Mouse (Mus musculus) ES-E14 (cell line): ENCODE data around the gene 4930524J08Rik.

Experiments used
- CHD2 ChIP-seq: IDR thresholded peaks from 2 replicates; pipeline ENCODE4 v1.6.1; 2014; ENCODE audit warnings: mild to moderate bottlenecking, low read depth, low read length, inconsistent platforms
- MAFK ChIP-seq: IDR thresholded peaks from 2 replicates; pipeline ENCODE4 v1.6.1; 2014; ENCODE audit warnings: mild to moderate bottlenecking, low read depth, low read length, inconsistent platforms; ENCODE audit not compliant: insufficient read depth
- ZC3H11A ChIP-seq: IDR thresholded peaks from 2 replicates; pipeline ENCODE4 v1.6.1; 2012; ENCODE audit warnings: low read depth, mild to moderate bottlenecking, inconsistent platforms, low read length, borderline replicate concordance

- TF ChIP-seq ZC3H11A = no peak
- no peak for TF ChIP-seq MAFK
- no peak for TF ChIP-seq CHD2
These were observed at the start of gene 4930524J08Rik, which contains the start of gene Hnrnpd for GRCm38 (mm10) chr5:99978699-99979442.
